In genomic region chr9:22475424-22475868, GRCm38 (mm10) we compare ENCODE assay signal across 8 mouse cellular contexts. TPM values are rescaled to one million over a fixed set of nuclear protein-coding genes. Genes with fewer than 3 reads are reported as not detected.
DNase-seq lines count a peak whose midpoint lies in the region; ATAC-seq lines count a peak whose summit lies in the region.

Gene Bbs9, plus strand, starts transcription at chr9:22475715.

- no peaks in the 10 kb centered on the region for H3K27me3 ChIP-seq in heart, embryonic 13.5 days (replicated peaks)
- no peaks in the 10 kb centered on the region for H3K27me3 ChIP-seq in liver, embryonic 12.5 days (replicated peaks)
- H3K27me3 ChIP-seq in stomach, embryonic 15.5 days (replicated peaks) = no peaks in the 10 kb centered on the region

- no peaks in the 10 kb centered on the region for H3K36me3 ChIP-seq in heart, embryonic 13.5 days
- no peaks in the 10 kb centered on the region for H3K36me3 ChIP-seq in liver, embryonic 12.5 days
- no peaks in the 10 kb centered on the region for H3K36me3 ChIP-seq in stomach, embryonic 15.5 days

- under 1% methylated on average over 25 of the region's 25 CpGs for WGBS in heart, embryonic 13.5 days
- WGBS in liver, embryonic 12.5 days (ENCODE audit: insufficient replicate concordance) = 1% methylated on average over 25 of the region's 25 CpGs
- under 1% methylated on average over 25 of the region's 25 CpGs for WGBS in stomach, embryonic 15.5 days

- peak; percentile 97 for DNase-seq in CD4-positive, CD25-positive, alpha-beta regulatory T cell, adult 2 months (ENCODE audit: low read depth, low spot score)
- DNase-seq in fat pad, adult 2 months (ENCODE audit: extremely low read depth, low read depth, low spot score) = peak; percentile 50
- peak; percentile 94 for DNase-seq in kidney, postnatal 10 days
- DNase-seq in natural killer cell, adult 2 months (ENCODE audit: low spot score in 2 of 2) = peak; percentile 92 to 93

- ATAC-seq in heart, embryonic 13.5 days (ENCODE audit: extremely low read depth, insufficient number of reproducible peaks, low FRiP score, low TSS enrichment) = peak; percentile 99
- peak; percentile 100 for ATAC-seq in liver, embryonic 12.5 days
- peak; percentile 100 for ATAC-seq in stomach, embryonic 15.5 days (ENCODE audit: insufficient read depth, low FRiP score, low read depth)

- H3K4me3 ChIP-seq in brown adipose tissue, adult 24 weeks (ENCODE audit: insufficient read depth, low read depth, low read length) = peak within 1 kb of the TSS; percentile 74
- peak within 1 kb of the TSS; percentile 80 for H3K4me3 ChIP-seq in heart, embryonic 13.5 days
- H3K4me3 ChIP-seq in liver, embryonic 12.5 days = peak within 1 kb of the TSS; percentile 68
- peak within 1 kb of the TSS; percentile 55 for H3K4me3 ChIP-seq in stomach, embryonic 15.5 days (replicated peaks)

- H3K4me1 ChIP-seq in brown adipose tissue, adult 24 weeks (ENCODE audit: control insufficient read depth, insufficient read depth, insufficient read length, low read length) = peaks cover 2% of the 10 kb centered on the region; the same call in 1 of the 2 replicates
- H3K4me1 ChIP-seq in heart, embryonic 13.5 days = peaks cover 9% of the 10 kb centered on the region
- H3K4me1 ChIP-seq in liver, embryonic 12.5 days = peaks cover 10% of the 10 kb centered on the region
- no peaks in the 10 kb centered on the region for H3K4me1 ChIP-seq in stomach, embryonic 15.5 days

- H3K9ac ChIP-seq in heart, embryonic 13.5 days = peak within 1 kb of the TSS; percentile 85
- H3K9ac ChIP-seq in liver, embryonic 12.5 days = peak within 1 kb of the TSS; percentile 75
- H3K9ac ChIP-seq in stomach, embryonic 15.5 days = peak within 1 kb of the TSS; percentile 29; the same call in 1 of the 2 replicates

- H3K27ac ChIP-seq in brown adipose tissue, adult 24 weeks (replicated peaks; ENCODE audit: low read depth, low read length) = no peak within 1 kb of the TSS; the same call in 1 of the 2 replicates
- peak within 1 kb of the TSS; percentile 65 for H3K27ac ChIP-seq in heart, embryonic 13.5 days (replicated peaks)
- H3K27ac ChIP-seq in liver, embryonic 12.5 days = peak within 1 kb of the TSS; percentile 79
- H3K27ac ChIP-seq in stomach, embryonic 15.5 days = peak within 1 kb of the TSS; percentile 17

- H3K4me2 ChIP-seq in heart, embryonic 13.5 days = peak within 1 kb of the TSS; percentile 97
- H3K4me2 ChIP-seq in liver, embryonic 12.5 days = peak within 1 kb of the TSS; percentile 88
- peak within 1 kb of the TSS; percentile 88 for H3K4me2 ChIP-seq in stomach, embryonic 15.5 days

- no peaks in the 10 kb centered on the region for H3K9me3 ChIP-seq in heart, embryonic 13.5 days
- no peaks in the 10 kb centered on the region for H3K9me3 ChIP-seq in liver, embryonic 12.5 days (replicated peaks)
- H3K9me3 ChIP-seq in stomach, embryonic 15.5 days = no peaks in the 10 kb centered on the region

RNA-seq across cellular contexts. Expression of gene Bbs9, which starts in this region (rescaled TPM):
- 6.3 and 6.4 TPM in 2 replicates for polyA plus RNA-seq in brown adipose tissue, adult 24 weeks (2012; ENCODE audit: insufficient read depth, insufficient read length, missing spikeins)
- polyA plus RNA-seq in heart, embryonic 13.5 days (2015; fragmentation: Nextera tagmentation; extraction: Ambion mirVana) = 5.5 and 6.4 TPM in 2 replicates
- 4.8 and 5.4 TPM in 2 replicates for polyA plus RNA-seq in liver, embryonic 12.5 days (2016; fragmentation: Nextera tagmentation; extraction: Ambion mirVana)
- polyA plus RNA-seq in stomach, embryonic 15.5 days (2015; fragmentation: Nextera tagmentation; extraction: Ambion mirVana) = 9.9 and 12.4 TPM in 2 replicates

Comparison
In these comparisons a context has a peak if more than half of its experiments do, and no peak if none do; other contexts are left out.
1. H3K9ac ChIP-seq: peak in every context shown above with its lines; median percentile 85 in heart, embryonic 13.5 days; 75 in liver, embryonic 12.5 days; 29 in stomach, embryonic 15.5 days.